Mouse (Mus musculus) Patski (cell line): Measurements from ENCODE around the gene Arhgap31. TPM values are rescaled to one million over a fixed set of nuclear protein-coding genes. Genes with fewer than 3 reads are reported as not detected.

Experiments
- ATAC-seq: fragments of 100-300 bp; one replicate; pipeline ENCODE4 v1.8.0; 2021
- CTCF ChIA-PET: fragments of 350-600 bp; sonication (Branson Sonifier 250); formaldehyde crosslinking; loops from one replicate; lab custom pipeline; 2022; ENCODE audit warnings: inconsistent platforms; lab: Charles Lee
- POLR2A ChIA-PET: fragments of 350-600 bp; sonication (Branson Sonifier 250); formaldehyde crosslinking; loops from one replicate; lab custom pipeline; 2022; ENCODE audit warnings: antibody characterized with exemption, inconsistent platforms; lab: Charles Lee
- DNase-seq: peaks from one replicate; pipeline ENCODE4 v3.0.0-alpha.2; 2011; ENCODE audit warnings: low read depth, low spot score
- H3K27me3 ChIP-seq: fragments of 371-371 bp; one replicate; pipeline ENCODE4 v1.5.1; 2021
- CTCF ChIP-seq: fragments of 100-300 bp; IDR thresholded peaks from one replicate; pipeline ENCODE4 v1.5.1; 2021
- in situ Hi-C: fragments of 300-500 bp; cut with MboI; formaldehyde crosslinking; loops from 3 replicates; pipeline ENCODE4 v1.11.1; 2018; ENCODE audit warnings: low pct_unique_long_range_greater_than_20kb, mixed read lengths
- polyA plus RNA-seq: library from polyadenylated mRNA; unstranded; gene quantifications from one replicate; pipeline ENCODE4 v1.2.3, GENCODE M21; 2021

Arhgap31 gene
- 0.24 TPM for polyA plus RNA-seq

GRCm38 (mm10) chr16:38712581-38713403 is at the start of gene Arhgap31:
Gene Arhgap31 (minus strand): TSS chr16:38713274.
- CTCF ChIA-PET = no interaction called here
- POLR2A ChIA-PET = interaction anchor here (0.6 kb wide), 1 partner anchor 9 kb away, joined by 4 read pairs; no protein-coding TSS in a partner anchor

GRCm38 (mm10) chr16:38762401-38762800 is 49.3 kb upstream of the Arhgap31 start:
- in situ Hi-C loops = no loop called here
- DNase-seq (no peak), ATAC-seq (no peak)
- no peaks in the 10 kb centered on the region for H3K27me3 ChIP-seq
- ChIA-PET POLR2A (no interaction called here), CTCF (no interaction called here)
- TF ChIP-seq CTCF = no peak

More at GRCm38 (mm10) chr16:38712581-38713403, at the start of gene Arhgap31:
- no peak for TF ChIP-seq CTCF
- ATAC-seq (peak; percentile 84), DNase-seq (no peak)
- peaks cover 12% of the 10 kb centered on the region for H3K27me3 ChIP-seq
- in situ Hi-C loops = no loop called here

GRCm38 (mm10) chr16:38761972-38762371 is 48.9 kb upstream of the Arhgap31 start:
- DNase-seq (no peak), ATAC-seq (no peak)
- ChIA-PET CTCF (no interaction called here), POLR2A (no interaction called here)
- in situ Hi-C loops = no loop called here
- no peaks in the 10 kb centered on the region for H3K27me3 ChIP-seq
- no peak for TF ChIP-seq CTCF

- in situ Hi-C loops = no loop called here
- ATAC-seq (no peak), DNase-seq (no peak)
- no peaks in the 10 kb centered on the region for H3K27me3 ChIP-seq
- no peak for TF ChIP-seq CTCF
- POLR2A ChIA-PET = no interaction called here
- CTCF ChIA-PET = no interaction called here
Observed at GRCm38 (mm10) chr16:38760834-38761375, 47.8 kb upstream of the Arhgap31 start.

GRCm38 (mm10) chr16:38760239-38760638 is 47.2 kb upstream of the Arhgap31 start:
- ATAC-seq (no peak), DNase-seq (no peak)
- in situ Hi-C loops = no loop called here
- H3K27me3 ChIP-seq = no peaks in the 10 kb centered on the region
- POLR2A ChIA-PET = no interaction called here
- TF ChIP-seq CTCF = no peak
- CTCF ChIA-PET = interaction anchor here (0.9 kb wide), 1 partner anchor 28 kb away, joined by 3 read pairs; no protein-coding TSS in a partner anchor

- no peak for DNase-seq
- CTCF ChIA-PET = no interaction called here
- no peak for ATAC-seq
- in situ Hi-C loops = no loop called here
- TF ChIP-seq CTCF = no peak
- POLR2A ChIA-PET = no interaction called here
- no peaks in the 10 kb centered on the region for H3K27me3 ChIP-seq
Observed at GRCm38 (mm10) chr16:38758104-38758861, 45.2 kb upstream of the Arhgap31 start.

- no peaks in the 10 kb centered on the region for H3K27me3 ChIP-seq
- DNase-seq (no peak), ATAC-seq (no peak)
- ChIA-PET CTCF (no interaction called here), POLR2A (no interaction called here)
- in situ Hi-C loops = no loop called here
- no peak for TF ChIP-seq CTCF
Observed at GRCm38 (mm10) chr16:38757626-38758025, 44.6 kb upstream of the Arhgap31 start.

- no peak for TF ChIP-seq CTCF
- in situ Hi-C loops = no loop called here
- no peaks in the 10 kb centered on the region for H3K27me3 ChIP-seq
- ChIA-PET POLR2A (no interaction called here), CTCF (interaction anchor here (0.9 to 1.4 kb wide), 4 partner anchors 9 to 27 kb away, joined by 3 read pairs; no protein-coding TSS in a partner anchor)
- ATAC-seq (peak; percentile 40), DNase-seq (no peak)
Observed at GRCm38 (mm10) chr16:38756572-38756971, 43.5 kb upstream of the Arhgap31 start.

- CTCF ChIA-PET = interaction anchor here (0.9 to 1.4 kb wide), 4 partner anchors 9 to 27 kb away, joined by 3 read pairs; no protein-coding TSS in a partner anchor
Observed at GRCm38 (mm10) chr16:38756177-38756503, 43.1 kb upstream of the Arhgap31 start.

GRCm38 (mm10) chr16:38755452-38756176 is 42.5 kb upstream of the Arhgap31 start:
- no peak for TF ChIP-seq CTCF
- no peak for ATAC-seq
- H3K27me3 ChIP-seq = no peaks in the 10 kb centered on the region
- in situ Hi-C loops = no loop called here
- ChIA-PET POLR2A (no interaction called here), CTCF (interaction anchor here (0.9 to 1.4 kb wide), 4 partner anchors 10 to 26 kb away, joined by 3 read pairs; no protein-coding TSS in a partner anchor)
- DNase-seq = no peak

More at GRCm38 (mm10) chr16:38756177-38756503, 43.1 kb upstream of the Arhgap31 start:
- in situ Hi-C loops = no loop called here
- POLR2A ChIA-PET = no interaction called here
- DNase-seq (peak; percentile 38), ATAC-seq (peak; percentile 77)
- TF ChIP-seq CTCF = no peak
- H3K27me3 ChIP-seq = no peaks in the 10 kb centered on the region
